Mouse (Mus musculus) hematopoietic stem cell, adult 5-6 weeks (primary cell): Measurements from ENCODE around the gene Cnn3. TPM values are rescaled to one million over a fixed set of nuclear protein-coding genes. Genes with fewer than 3 reads are reported as not detected.
A peak's percentile ranks its signal among the peaks of the same experiment; 100 is the strongest.

Source experiments
- ATAC-seq, 2 experiments: fragments of 125-278 bp in 1 of 2; replicated peaks in 1 of 2; 2 replicates each; pipeline ENCODE4 v1.8.0; 2016 to 2017; ENCODE audit warnings: inconsistent platforms in 2 of 2, mild to moderate bottlenecking in 2 of 2, moderate number of reproducible peaks in 2 of 2, low read depth in 1 of 2, moderate TSS enrichment in 1 of 2; ENCODE audit not compliant: low FRiP score in 2 of 2, poor library complexity in 2 of 2, severe bottlenecking in 2 of 2, insufficient read depth in 1 of 2, low TSS enrichment in 1 of 2
- total RNA-seq: library from RNA; stranded (forward); fragments of 172-1452, 232-1000 nt; gene quantifications from 2 replicates; pipeline ENCODE4 v1.2.3, GENCODE M21; 2017

The Cnn3 gene
- total RNA-seq, 1 experiment from 2014 or later: 44.8 TPM

GRCm38 (mm10) chr3:121416171-121417154, 9.8 kb upstream of the Cnn3 start:
- no peak for ATAC-seq

GRCm38 (mm10) chr3:121417379-121418250, 8.7 kb upstream of the Cnn3 start:
- no peak for ATAC-seq

GRCm38 (mm10) chr3:121418251-121418601, 8.1 kb upstream of the Cnn3 start:
- ATAC-seq: no peak

GRCm38 (mm10) chr3:121418850-121419435, 7.4 kb upstream of the Cnn3 start:
- no peak for ATAC-seq

GRCm38 (mm10) chr3:121422405-121422804, 3.9 kb upstream of the Cnn3 start:
- no peak for ATAC-seq

GRCm38 (mm10) chr3:121426621-121427519, 573 bp downstream of the Cnn3 start:
- peak in 1 of 2 experiments; percentile 40; a peak in 2 of 4 replicates for ATAC-seq

GRCm38 (mm10) chr3:121427520-121427908, 1.2 kb downstream of the Cnn3 start:
- no peak for ATAC-seq

- ATAC-seq: no peak
Measured at GRCm38 (mm10) chr3:121428230-121428629, 1.9 kb downstream of the Cnn3 start.

- no peak for ATAC-seq
Measured at GRCm38 (mm10) chr3:121428696-121429259, 2.5 kb downstream of the Cnn3 start.

GRCm38 (mm10) chr3:121429469-121429868, 3.2 kb downstream of the Cnn3 start:
- ATAC-seq: no peak

GRCm38 (mm10) chr3:121430289-121430936, 4.1 kb downstream of the Cnn3 start:
- no peak for ATAC-seq

- no peak for ATAC-seq
Measured at GRCm38 (mm10) chr3:121433359-121433758, 7.1 kb downstream of the Cnn3 start.

- no peak for ATAC-seq
Measured at GRCm38 (mm10) chr3:121433968-121434533, 7.8 kb downstream of the Cnn3 start.

- no peak for ATAC-seq
Measured at GRCm38 (mm10) chr3:121435296-121435695, 9.0 kb downstream of the Cnn3 start.

GRCm38 (mm10) chr3:121437070-121437469, 10.8 kb downstream of the Cnn3 start:
- no peak for ATAC-seq

GRCm38 (mm10) chr3:121437996-121438395, 11.7 kb downstream of the Cnn3 start:
- ATAC-seq: 0 out of 4 replicates have a peak, but pooled peaks of 1 of the 2 experiments have one; percentile 5
